Mouse (Mus musculus) c-Kit-positive CD71-negative TER-119-negative erythroid progenitor cells, embryonic 14.5 days (primary cell): Measurements from ENCODE around the gene Dnah9.

Experiments used
- DNase-seq: peaks from one replicate; pipeline ENCODE4 v3.0.0-alpha.2; 2013; ENCODE audit warnings: low read depth

Gene Dnah9

DNA sequence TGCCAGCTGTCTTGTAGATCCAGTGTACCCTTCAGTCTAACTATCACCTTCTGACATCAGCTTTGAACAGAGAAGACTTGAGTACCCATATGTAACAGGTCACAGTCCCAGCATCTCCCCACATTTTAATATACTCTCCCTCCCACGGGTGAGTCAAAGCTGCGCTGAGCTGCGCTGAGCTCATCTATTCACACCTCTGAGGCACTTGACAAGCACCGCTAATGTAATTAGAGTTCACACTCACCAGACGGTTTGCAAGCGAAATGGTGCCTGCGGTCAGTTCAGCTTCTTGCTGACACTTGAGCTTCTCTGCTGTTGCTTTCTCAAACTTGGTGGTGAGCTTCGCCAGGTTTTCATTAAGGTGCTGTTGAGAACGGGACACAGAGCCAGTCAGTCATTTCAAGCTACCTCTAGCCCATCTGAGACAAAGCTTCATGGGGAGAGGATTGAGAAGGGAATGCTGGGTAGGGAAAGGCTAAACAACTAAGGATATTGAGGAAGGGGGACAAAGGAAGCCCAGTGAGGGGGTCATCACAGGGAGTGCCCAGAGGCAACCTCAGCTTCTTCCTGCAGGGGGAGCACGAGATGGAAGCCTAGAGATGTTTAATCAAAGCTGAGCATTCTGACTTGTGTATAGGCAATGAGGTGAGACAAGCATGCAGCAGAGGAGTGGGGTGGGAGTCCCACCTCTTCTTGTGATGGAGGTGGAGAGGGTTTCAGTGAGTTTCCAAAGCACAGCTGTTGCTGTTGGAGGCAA, 249.7 kb downstream of the Dnah9 start:
- DNase-seq: no peak

DNA sequence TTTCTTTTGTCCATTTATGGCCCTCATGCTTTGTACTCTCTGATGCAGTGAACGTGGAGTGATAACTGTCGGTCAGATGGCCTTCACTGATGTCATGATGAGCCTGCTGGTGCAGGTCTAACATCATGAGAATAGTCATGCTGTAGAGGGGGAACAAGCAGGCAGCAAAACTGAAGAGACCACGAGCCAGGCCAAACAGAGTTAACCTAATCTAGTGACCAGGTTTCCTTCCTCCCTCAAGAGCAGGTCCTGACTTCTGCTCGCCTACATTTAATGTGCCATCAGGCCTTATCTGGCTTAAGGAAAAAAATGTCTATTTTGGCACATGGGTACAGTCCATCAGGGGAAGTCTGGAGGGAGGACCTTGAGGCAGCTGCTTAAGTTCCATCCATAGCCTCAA, 259.2 kb downstream of the Dnah9 start:
- DNase-seq: no peak

- no peak for DNase-seq
Observed at GRCm38 (mm10) chr11:65905487-65905886, 262.9 kb downstream of the Dnah9 start.

DNA sequence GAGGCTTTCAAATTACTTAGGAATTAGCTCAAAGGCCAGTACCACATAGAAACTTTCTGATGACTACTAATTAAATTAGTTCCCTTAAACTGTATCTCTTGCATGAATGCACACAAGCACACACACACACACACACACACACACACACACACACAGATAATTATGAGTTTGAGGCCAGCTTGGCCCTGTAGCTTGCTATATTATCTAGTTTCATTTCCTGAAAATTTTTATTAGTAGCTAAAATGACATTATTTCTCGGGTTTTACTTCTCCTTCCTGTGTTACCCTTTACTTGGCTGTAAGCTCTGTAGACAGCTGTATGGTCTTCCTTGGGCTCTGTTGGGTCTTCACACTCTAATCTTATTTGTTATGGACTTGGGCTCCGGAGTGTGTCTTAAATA, 264.4 kb downstream of the Dnah9 start:
- no peak for DNase-seq

- DNase-seq: no peak
Observed at GRCm38 (mm10) chr11:65881465-65881864, 286.9 kb downstream of the Dnah9 start.

GRCm38 (mm10) chr11:65877146-65877775, 291.1 kb downstream of the Dnah9 start:
- no peak for DNase-seq

- no peak for DNase-seq
Observed at GRCm38 (mm10) chr11:65861476-65861875, 306.9 kb downstream of the Dnah9 start.

- peak; percentile 17 for DNase-seq
Observed at GRCm38 (mm10) chr11:65852066-65852465, 316.3 kb downstream of the Dnah9 start.

- DNase-seq: no peak
Observed at GRCm38 (mm10) chr11:65846446-65846845, 321.9 kb downstream of the Dnah9 start.

DNA sequence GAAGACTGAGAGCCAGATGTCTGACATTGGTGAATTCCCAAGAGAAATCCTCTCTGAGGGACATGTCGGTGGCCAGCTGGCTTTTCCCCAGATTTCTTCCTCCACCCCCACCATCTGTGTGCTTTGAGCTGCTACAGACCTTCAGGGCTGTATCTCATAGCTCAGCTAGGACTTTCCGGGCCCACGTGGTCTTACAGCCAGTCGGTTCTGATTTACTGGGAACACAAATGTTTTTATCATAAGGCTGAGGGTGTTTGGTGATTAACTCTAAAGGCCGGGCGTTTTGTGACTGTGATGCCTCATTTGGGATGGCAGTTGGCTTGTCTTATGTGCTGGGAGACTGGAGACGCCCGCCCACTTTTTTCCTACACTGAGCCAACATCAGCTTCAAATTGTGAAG, 329.4 kb downstream of the Dnah9 start:
- no peak for DNase-seq

DNA sequence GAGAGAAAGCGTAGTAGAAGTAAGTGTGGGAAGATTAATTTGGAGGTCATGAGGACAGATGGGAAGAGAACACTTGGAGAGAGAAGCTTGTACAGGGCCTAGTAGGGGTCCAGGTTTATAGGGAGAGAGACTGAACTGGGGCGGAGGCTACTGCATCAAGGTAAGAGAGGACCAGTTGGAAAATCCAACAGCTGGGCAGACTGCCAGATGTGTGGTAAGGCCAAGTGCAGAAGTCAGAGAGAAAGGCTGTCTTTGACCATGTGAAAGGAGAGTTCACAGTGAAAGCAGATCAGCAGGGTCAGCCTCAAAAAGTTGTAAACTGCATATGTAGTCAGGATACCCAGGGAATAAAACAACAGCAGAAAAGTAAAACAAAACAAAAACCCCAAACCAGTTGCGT, 343.8 kb downstream of the Dnah9 start:
- DNase-seq: no peak

GRCm38 (mm10) chr11:65820877-65821276, 347.5 kb downstream of the Dnah9 start:
- DNase-seq: peak; percentile 59

GRCm38 (mm10) chr11:65820280-65820679, 348.1 kb downstream of the Dnah9 start:
- no peak for DNase-seq

DNA sequence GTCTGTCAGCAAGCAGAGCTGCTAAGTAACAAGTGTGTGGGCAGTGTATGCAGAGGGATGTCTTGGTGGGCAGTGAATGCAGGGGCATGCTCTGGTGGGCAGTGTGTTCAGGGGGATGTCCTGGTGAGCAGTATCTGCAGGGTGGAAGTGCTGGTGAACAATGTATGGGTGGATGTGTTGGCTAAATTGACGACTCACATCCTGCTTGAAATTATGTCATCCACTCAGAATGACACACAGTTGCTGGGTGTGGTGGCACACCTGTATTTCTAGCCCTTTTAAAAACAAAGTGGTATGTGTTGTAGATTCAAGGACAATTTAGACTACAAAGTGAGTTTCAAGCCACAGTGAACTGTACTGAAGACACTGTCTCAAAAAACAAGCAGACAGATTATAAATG, 350.2 kb downstream of the Dnah9 start:
- no peak for DNase-seq

DNA sequence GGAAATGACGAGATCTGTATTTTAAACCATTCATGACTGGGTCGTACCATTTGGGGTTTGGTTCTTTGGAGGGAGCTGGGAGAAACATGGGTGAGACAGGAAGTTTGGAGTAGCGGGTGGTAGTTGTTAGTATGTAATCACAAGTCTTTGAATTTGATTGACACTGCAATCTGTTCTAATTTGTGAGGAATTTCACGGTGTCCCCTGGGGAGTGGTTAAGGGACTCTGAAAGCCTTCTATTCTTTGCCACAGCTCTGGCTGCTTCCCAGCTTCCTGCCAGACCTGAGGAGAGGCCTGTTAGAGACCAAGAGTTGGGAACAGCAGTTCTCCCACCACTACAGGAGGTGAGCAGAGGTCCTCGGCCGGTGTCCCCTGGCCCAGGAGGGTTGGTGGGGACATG, 352.1 kb downstream of the Dnah9 start:
- no peak for DNase-seq

DNA sequence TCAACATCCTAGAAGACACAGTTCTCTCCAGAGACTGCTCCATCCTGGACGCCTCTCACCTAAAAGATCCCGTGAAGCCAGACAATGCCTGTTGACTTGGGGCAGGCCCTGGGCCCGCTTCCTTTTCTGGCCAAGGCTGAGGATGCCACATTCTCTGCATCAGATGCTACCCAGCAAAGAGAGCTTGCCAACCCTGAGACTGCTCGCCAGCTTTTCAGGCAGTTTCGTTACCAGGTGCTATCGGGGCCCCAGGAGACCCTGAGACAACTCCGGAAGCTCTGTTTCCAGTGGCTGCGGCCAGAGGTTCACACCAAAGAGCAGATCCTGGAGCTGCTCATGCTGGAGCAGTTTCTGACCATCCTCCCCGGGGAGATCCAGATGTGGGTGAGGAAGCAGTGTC, 354.0 kb downstream of the Dnah9 start:
- no peak for DNase-seq

- no peak for DNase-seq
Observed at GRCm38 (mm10) chr11:65812088-65812487, 356.3 kb downstream of the Dnah9 start.

GRCm38 (mm10) chr11:65807601-65808000, 360.8 kb downstream of the Dnah9 start:
- DNase-seq: no peak

GRCm38 (mm10) chr11:65806909-65807504, 361.3 kb downstream of the Dnah9 start, which contains the start of gene Zkscan6:
Zkscan6 (plus strand) TSS chr11:65807175.
- peak; percentile 88 for DNase-seq

DNA sequence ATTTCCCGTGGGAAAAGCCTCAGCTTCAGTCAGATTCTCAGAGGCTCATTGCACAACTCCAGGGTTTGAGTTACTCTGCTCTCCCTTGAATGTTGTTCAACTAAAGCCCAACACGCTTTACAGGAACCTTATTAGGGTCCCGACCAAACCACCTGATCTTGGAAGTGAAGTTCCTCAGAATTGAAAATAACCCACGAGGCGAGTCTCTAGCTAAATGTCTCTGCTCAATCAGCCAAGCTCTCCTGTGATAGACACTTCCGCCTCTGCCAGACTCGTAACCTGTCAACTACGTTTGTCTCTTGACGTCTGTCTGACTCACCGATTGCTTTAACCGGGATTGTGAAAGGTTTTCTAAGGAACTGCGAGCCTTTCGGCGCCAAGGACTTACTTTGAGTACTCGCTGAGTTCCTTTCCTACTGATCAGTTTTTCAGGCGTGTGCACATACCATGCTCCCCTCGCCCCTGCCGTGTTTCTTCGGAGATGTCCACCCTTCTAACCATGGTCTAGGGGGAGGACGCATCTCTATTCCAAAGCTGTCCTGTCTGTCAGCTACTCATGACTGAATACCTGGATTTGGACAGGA, 361.9 kb downstream of the Dnah9 start:
- peak; percentile 66 for DNase-seq

DNA sequence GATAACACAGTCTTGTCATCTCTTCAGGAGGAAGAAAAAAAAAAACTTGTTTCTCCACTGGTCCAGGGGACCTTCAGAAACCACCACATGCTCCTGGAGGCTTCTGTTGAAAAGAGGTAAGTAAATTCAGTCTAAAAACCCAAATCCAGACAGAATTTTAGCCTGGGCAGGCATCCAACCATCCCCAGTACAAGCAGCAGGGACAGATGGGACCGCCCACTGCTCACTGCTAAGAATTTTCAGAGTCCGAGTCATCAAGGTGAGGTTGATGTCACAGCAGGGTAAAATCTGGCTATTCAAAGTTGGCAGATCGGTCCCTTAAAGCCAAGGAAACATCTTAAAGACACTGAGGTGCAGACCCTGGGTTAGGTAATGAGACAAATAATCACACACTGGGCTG, 366.5 kb downstream of the Dnah9 start:
- DNase-seq: no peak

DNA sequence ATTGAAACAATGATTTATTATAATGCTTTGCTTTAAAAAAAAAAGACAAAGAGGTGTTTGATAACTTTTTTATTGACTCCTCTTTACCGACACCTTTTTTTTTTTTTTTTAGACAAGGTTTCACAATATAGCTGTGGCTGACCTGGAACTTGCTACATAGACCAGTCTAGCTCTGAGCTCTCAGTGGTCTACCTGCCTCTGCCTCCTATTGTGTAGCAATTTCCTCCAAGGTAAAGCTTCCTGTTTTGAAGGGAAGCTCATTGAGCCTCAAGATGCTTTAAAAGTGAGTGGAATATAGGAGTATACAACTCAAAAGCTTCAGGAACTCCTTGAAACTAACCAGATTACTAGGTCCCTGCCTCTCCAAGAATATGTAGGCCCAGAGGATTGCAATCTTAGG, 372.5 kb downstream of the Dnah9 start:
- DNase-seq: no peak
